Mouse (Mus musculus) adrenal gland, postnatal 14 days (tissue): ENCODE measurements around the gene Cdk2ap1. TPM values are rescaled to one million over a fixed set of nuclear protein-coding genes. Genes with fewer than 3 reads are reported as not detected.

ENCODE experiments used
- total RNA-seq: library from RNA; stranded (reverse); gene quantifications from 2 replicates; pipeline ENCODE4 v1.2.3, GENCODE M21; 2021

Gene Cdk2ap1
- total RNA-seq, 1 experiment from 2014 or later: 159 TPM

Other genes with a start within 250 kb of the Cdk2ap1 start
- 48.5 and 64.0 TPM in 2 replicates for gene Arl6ip4, start 247.0 kb downstream of the Cdk2ap1 start, total RNA-seq
- gene Pitpnm2, start 113.3 kb downstream of the Cdk2ap1 start, total RNA-seq: 48.8 and 51.8 TPM in 2 replicates
- gene Mphosph9, start 35.1 kb downstream of the Cdk2ap1 start, total RNA-seq: 6.6 and 7.7 TPM in 2 replicates
- gene 2810006K23Rik, start 35.0 kb downstream of the Cdk2ap1 start, total RNA-seq: 12.9 and 13.7 TPM in 2 replicates
- 90.7 and 103 TPM in 2 replicates for gene Sbno1, start 62.9 kb upstream of the Cdk2ap1 start, total RNA-seq
- 146 and 162 TPM in 2 replicates for gene Kmt5a, start 76.8 kb upstream of the Cdk2ap1 start, total RNA-seq
- gene Rilpl2, start 115.3 kb upstream of the Cdk2ap1 start, total RNA-seq: 21.2 and 23.9 TPM in 2 replicates
- gene Snrnp35, start 120.1 kb upstream of the Cdk2ap1 start, total RNA-seq: 13.4 and 18.4 TPM in 2 replicates
- 15.8 and 18.1 TPM in 2 replicates for gene Rilpl1, start 168.3 kb upstream of the Cdk2ap1 start, total RNA-seq
- 200 and 212 TPM in 2 replicates for gene Tmed2, start 177.6 kb upstream of the Cdk2ap1 start, total RNA-seq
- 12.0 and 16.3 TPM in 2 replicates for gene Ddx55, start 189.8 kb upstream of the Cdk2ap1 start, total RNA-seq
- 42.9 and 51.2 TPM in 2 replicates for gene Eif2b1, start 216.0 kb upstream of the Cdk2ap1 start, total RNA-seq
- 35.6 and 35.7 TPM in 2 replicates for gene Gtf2h3, start 216.1 kb upstream of the Cdk2ap1 start, total RNA-seq